Mouse (Mus musculus) lung, adult 2 months (tissue): Measurements from ENCODE around the gene Mrps35.

Source experiments
- CTCF ChIP-seq: fragments of 200-500 bp; IDR thresholded peaks from 2 replicates; pipeline ENCODE4 v1.5.1; 2011; ENCODE audit warnings: mild to moderate bottlenecking, low read length, control low read depth; ENCODE audit not compliant: insufficient read depth
- POLR2A ChIP-seq: fragments of 200-500 bp; IDR thresholded peaks from 2 replicates; pipeline ENCODE4 v1.6.1; 2011; ENCODE audit warnings: low read depth, mild to moderate bottlenecking, control low read depth, low read length, borderline replicate concordance; ENCODE audit errors: extremely low read depth

- TF ChIP-seq POLR2A: no peak
- no peak for TF ChIP-seq CTCF
These were observed 66.7 kb downstream of the Mrps35 start for GRCm38 (mm10) chr6:147109283-147109682.
